Mouse (Mus musculus) bone marrow, adult 2 months (tissue): ENCODE results near the gene Mslnl. TPM values are rescaled to one million over a fixed set of nuclear protein-coding genes. Genes with fewer than 3 reads are reported as not detected.

Source experiments
- H3K27ac ChIP-seq: fragments of 200-500 bp; 2 replicates; pipeline ENCODE4 v1.5.1; 2012; ENCODE audit warnings: low read depth, mild to moderate bottlenecking, control low read depth, inconsistent platforms, low read length; ENCODE audit not compliant: control insufficient read depth, poor library complexity, insufficient read depth
- H3K4me1 ChIP-seq: fragments of 200-500 bp; 2 replicates; pipeline ENCODE4 v1.6.1; 2011; ENCODE audit warnings: low read length; ENCODE audit not compliant: control insufficient read depth, insufficient read depth
- H3K4me3 ChIP-seq: fragments of 200-500 bp; replicated peaks from 2 replicates; pipeline ENCODE3; 2011; ENCODE audit warnings: mild to moderate bottlenecking, low read depth, low read length, control low read depth; ENCODE audit not compliant: control insufficient read depth
- CTCF ChIP-seq: fragments of 200-500 bp; IDR thresholded peaks from 2 replicates; pipeline ENCODE4 v1.5.1; 2011; ENCODE audit warnings: low read length, control low read depth; ENCODE audit not compliant: control insufficient read depth, insufficient read depth
- POLR2A ChIP-seq: fragments of 200-500 bp; IDR thresholded peaks from 2 replicates; pipeline ENCODE4 v1.6.1; 2011; ENCODE audit warnings: low read depth, mild to moderate bottlenecking, control low read depth, low read length, borderline replicate concordance; ENCODE audit not compliant: control insufficient read depth
- WGBS: fragments of 180-500 bp; shearing (Covaris S2); methylation state at CpG from one replicate; pipeline ENCODE4 v1.1.7; 2018; 5-methylcytosine and 5-hydroxymethylcytosine counted together
- polyA plus RNA-seq: library from polyadenylated mRNA; stranded (reverse); fragments of >200 nt; gene quantifications from 2 replicates; pipeline ENCODE4 v1.2.4, GENCODE M21; 2011; ENCODE audit warnings: low replicate concordance; ENCODE audit not compliant: missing spikeins, insufficient read depth, insufficient read length

Gene Mslnl
- polyA plus RNA-seq, 1 experiment, result not detected

GRCm38 (mm10) chr17:25785281-25785745 lies 49.5 kb downstream of the Mslnl start, which contains the start of gene Haghl:
TSS of gene Haghl (minus strand) at chr17:25785673.
- TF ChIP-seq CTCF (0 out of 2 replicates have a peak, but pooled peaks have one; percentile 7), POLR2A (peak; percentile 77; the same call in 1 of the 2 replicates)
- Histone ChIP-seq H3K4me1 (peaks cover 2% of the 10 kb centered on the region), H3K4me3 (peak within 1 kb of the TSS; percentile 94), H3K27ac (peak within 1 kb of the TSS; percentile 76)
- WGBS, result under 1% methylated on average over 23 of the region's 23 CpGs

GRCm38 (mm10) chr17:25786280-25786679 lies 50.4 kb downstream of the Mslnl start, which contains the start of gene Ccdc78:
TSS of gene Ccdc78 (plus strand) at chr17:25786580.
- Histone ChIP-seq H3K4me3 (peak within 1 kb of the TSS; percentile 94), H3K4me1 (peaks cover 2% of the 10 kb centered on the region), H3K27ac (peak within 1 kb of the TSS; percentile 76)
- 83% methylated on average over 3 of the region's 3 CpGs for WGBS
- no peak for TF ChIP-seq POLR2A
- TF ChIP-seq CTCF, result no peak

GRCm38 (mm10) chr17:25786781-25787504 lies 51.1 kb downstream of the Mslnl start:
- H3K4me3 ChIP-seq, result no peak overlapping the region
- no peak overlapping the region for H3K27ac ChIP-seq
- WGBS, result 94% methylated on average over 9 of the region's 9 CpGs
- H3K4me1 ChIP-seq, result peaks cover 3% of the 10 kb centered on the region
- TF ChIP-seq POLR2A (no peak), CTCF (no peak)

- TF ChIP-seq CTCF (no peak), POLR2A (no peak)
- Histone ChIP-seq H3K27ac (no peak overlapping the region), H3K4me3 (peak overlapping the region; percentile 87), H3K4me1 (peaks cover 7% of the 10 kb centered on the region)
- 26% methylated on average over 19 of the region's 19 CpGs for WGBS
Measured at GRCm38 (mm10) chr17:25791320-25791842, 55.5 kb downstream of the Mslnl start.

- H3K4me3 ChIP-seq, result peak overlapping the region; percentile 87
- TF ChIP-seq POLR2A (peak; percentile 78; the same call in 1 of the 2 replicates), CTCF (no peak)
- under 1% methylated on average over 45 of the region's 45 CpGs for WGBS
- H3K4me1 ChIP-seq, result peaks cover 7% of the 10 kb centered on the region
- H3K27ac ChIP-seq, result peak overlapping the region; percentile 92
Measured at GRCm38 (mm10) chr17:25791843-25792527, 56.1 kb downstream of the Mslnl start.

GRCm38 (mm10) chr17:25792615-25793014 lies 56.8 kb downstream of the Mslnl start, which contains the start of gene Fam173a:
TSS of gene Fam173a (minus strand) at chr17:25792901.
- 0 out of 2 replicates have a peak, but pooled peaks have one; percentile 40 for TF ChIP-seq POLR2A
- TF ChIP-seq CTCF, result no peak
- peak within 1 kb of the TSS; percentile 87 for H3K4me3 ChIP-seq
- H3K27ac ChIP-seq, result peak within 1 kb of the TSS; percentile 92
- WGBS, result 1% methylated on average over 14 of the region's 14 CpGs
- H3K4me1 ChIP-seq, result peaks cover 7% of the 10 kb centered on the region

GRCm38 (mm10) chr17:25794197-25794596 lies 58.4 kb downstream of the Mslnl start:
- Histone ChIP-seq H3K4me1 (peaks cover 7% of the 10 kb centered on the region), H3K4me3 (no peak overlapping the region), H3K27ac (no peak overlapping the region)
- WGBS, result 87% methylated on average over 13 of the region's 13 CpGs
- TF ChIP-seq CTCF, result no peak
- no peak for TF ChIP-seq POLR2A

- Histone ChIP-seq H3K4me1 (peaks cover 7% of the 10 kb centered on the region), H3K27ac (no peak overlapping the region), H3K4me3 (no peak overlapping the region)
- TF ChIP-seq CTCF (no peak), POLR2A (peak; percentile 15; the same call in 1 of the 2 replicates)
- WGBS, result 89% methylated on average over 17 of the region's 17 CpGs
Measured at GRCm38 (mm10) chr17:25794998-25795397, 59.2 kb downstream of the Mslnl start.
